Mouse (Mus musculus): ENCODE results near the gene Tgoln1. TPM values are rescaled to one million over a fixed set of nuclear protein-coding genes. Genes with fewer than 3 reads are reported as not detected.

Gene Tgoln1
- total and polyA plus RNA-seq, 3 experiments: 22.6 to 33.6 (median 23.5) TPM

GRCm38 (mm10) chr6:72607676-72608075 lies 9.1 kb downstream of the Tgoln1 start:
- DNase-seq (ENCODE audit: extremely low read depth): no peak
- dilution Hi-C loops (cut with MboI; ENCODE audit: extremely low pct_ligation_motif_present, extremely low pct_unique_long_range_greater_than_20kb, low sequenced_read_pairs): no loop called here
- H3K4me1 ChIP-seq (ENCODE audit: control insufficient read depth in 1 of 2, insufficient read depth in 2 of 2): no peaks in the 10 kb centered on the region
- no peak overlapping the region for H3K27ac ChIP-seq (ENCODE audit: insufficient read depth, low read depth)
- no peaks in the 10 kb centered on the region for H3K27me3 ChIP-seq (replicated peaks)
- H3K79me2 ChIP-seq (replicated peaks; ENCODE audit: control insufficient read depth, extremely low read depth, insufficient read depth, poor library complexity, severe bottlenecking): no peaks in the 10 kb centered on the region
- peaks cover 53 to 95% of the 10 kb centered on the region in 2 experiments for H3K36me3 ChIP-seq (replicated peaks in 1 of 2; ENCODE audit: control insufficient read depth in 1 of 2, insufficient read depth in 1 of 2, low read length in 1 of 2)
- H3K4me3 ChIP-seq (replicated peaks in 1 of 3; ENCODE audit: low read depth in 2 of 3, low read length in 2 of 3, poor library complexity in 1 of 3): no peak overlapping the region
- H3K9me3 ChIP-seq (replicated peaks; ENCODE audit: low read length): no peaks in the 10 kb centered on the region
- no peak overlapping the region for H3K9ac ChIP-seq (ENCODE audit: insufficient read depth, low read depth)
- in situ Hi-C loops (cut with MboI; ENCODE audit: low pct_ligation_motif_present, low pct_unique_long_range_greater_than_20kb, low sequenced_read_pairs): no loop called here
- TF ChIP-seq SMC3 (IDR thresholded peaks at IDR 0.05; ENCODE audit: low read depth, low read length) (no peak), RAD21 (IDR thresholded peaks at IDR 0.05; ENCODE audit: low read depth, low read length) (no peak), MYC (IDR thresholded peaks at IDR 0.05; ENCODE audit: low read depth, low read length) (no peak), MAFK (IDR thresholded peaks at IDR 0.05; ENCODE audit: insufficient replicate concordance, low read length) (no peak), ELF1 (IDR thresholded peaks at IDR 0.05; ENCODE audit: low read depth, low read length) (no peak), CTCF (conservative IDR thresholded peaks at IDR 0.05 in 1 of 2, IDR thresholded peaks at IDR 0.05 in 1 of 2; ENCODE audit: low read depth in 2 of 2, low read length in 2 of 2) (no peak), IRF4 (IDR thresholded peaks at IDR 0.05; ENCODE audit: low read depth, low read length) (no peak), MAZ (IDR thresholded peaks at IDR 0.05; ENCODE audit: low read depth, low read length) (no peak)
- no peak overlapping the region for H3K4me2 ChIP-seq (ENCODE audit: insufficient read depth, low read depth, poor library complexity, severe bottlenecking)

DNA sequence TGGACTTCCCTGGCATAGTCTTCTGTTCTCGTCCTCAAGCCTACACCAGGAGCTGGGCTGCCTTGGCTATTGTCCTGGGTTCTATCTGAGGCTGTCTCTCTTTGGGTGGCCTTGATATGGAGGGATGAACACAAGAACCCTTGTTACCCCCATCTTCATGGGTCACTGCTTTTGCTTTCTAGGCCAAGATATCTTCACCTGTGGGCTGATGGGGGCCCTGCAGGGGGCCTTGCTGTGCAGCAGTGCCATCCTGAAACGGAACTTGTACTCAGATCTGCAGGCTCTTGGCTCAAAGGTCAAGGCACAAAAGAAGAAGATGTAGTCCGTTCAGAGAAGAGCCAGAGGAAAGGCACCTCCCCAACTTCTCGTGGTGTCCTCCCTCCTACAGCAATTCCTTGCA lies 9.7 kb downstream of the Tgoln1 start:
- H3K79me2 ChIP-seq (replicated peaks; ENCODE audit: control insufficient read depth, extremely low read depth, insufficient read depth, poor library complexity, severe bottlenecking): no peaks in the 10 kb centered on the region
- no peaks in the 10 kb centered on the region for H3K9me3 ChIP-seq (replicated peaks; ENCODE audit: low read length)
- H3K4me2 ChIP-seq (ENCODE audit: insufficient read depth, low read depth, poor library complexity, severe bottlenecking): no peak overlapping the region
- no peak overlapping the region for H3K27ac ChIP-seq (ENCODE audit: insufficient read depth, low read depth)
- in situ Hi-C loops (cut with MboI; ENCODE audit: low pct_ligation_motif_present, low pct_unique_long_range_greater_than_20kb, low sequenced_read_pairs) (no loop called here), dilution Hi-C loops (cut with MboI; ENCODE audit: extremely low pct_ligation_motif_present, extremely low pct_unique_long_range_greater_than_20kb, low sequenced_read_pairs) (no loop called here)
- H3K4me1 ChIP-seq (ENCODE audit: control insufficient read depth in 1 of 2, insufficient read depth in 2 of 2): peaks cover 0 to under 1% of the 10 kb centered on the region in 2 experiments; a peak in 2 of 4 replicates
- DNase-seq (ENCODE audit: extremely low read depth): no peak
- no peaks in the 10 kb centered on the region for H3K27me3 ChIP-seq (replicated peaks)
- no peak overlapping the region for H3K9ac ChIP-seq (ENCODE audit: insufficient read depth, low read depth)
- peaks cover 53 to 97% of the 10 kb centered on the region in 2 experiments for H3K36me3 ChIP-seq (replicated peaks in 1 of 2; ENCODE audit: control insufficient read depth in 1 of 2, insufficient read depth in 1 of 2, low read length in 1 of 2)
- no peak overlapping the region for H3K4me3 ChIP-seq (replicated peaks in 1 of 3; ENCODE audit: low read depth in 2 of 3, low read length in 2 of 3, poor library complexity in 1 of 3)
- TF ChIP-seq NRF1 (IDR thresholded peaks at IDR 0.05; ENCODE audit: low read depth, low read length) (no peak), RAD21 (IDR thresholded peaks at IDR 0.05; ENCODE audit: low read depth, low read length) (no peak)

GRCm38 (mm10) chr6:72604066-72604465 lies 12.7 kb downstream of the Tgoln1 start:
- dilution Hi-C loops (cut with MboI; ENCODE audit: extremely low pct_ligation_motif_present, extremely low pct_unique_long_range_greater_than_20kb, low sequenced_read_pairs): no loop called here

More at GRCm38 (mm10) chr6:72604066-72604465, 12.7 kb downstream of the Tgoln1 start:
- Histone ChIP-seq H3K36me3 (replicated peaks in 1 of 2; ENCODE audit: control insufficient read depth in 1 of 2, insufficient read depth in 1 of 2, low read length in 1 of 2) (peaks cover 27 to 78% of the 10 kb centered on the region in 2 experiments), H3K9ac (ENCODE audit: insufficient read depth, low read depth) (no peak overlapping the region), H3K79me2 (replicated peaks; ENCODE audit: control insufficient read depth, extremely low read depth, insufficient read depth, poor library complexity, severe bottlenecking) (no peaks in the 10 kb centered on the region), H3K4me1 (ENCODE audit: control insufficient read depth in 1 of 2, insufficient read depth in 2 of 2) (peaks cover 0 to 16% of the 10 kb centered on the region in 2 experiments; a peak in 2 of 4 replicates), H3K4me3 (replicated peaks in 1 of 3; ENCODE audit: low read depth in 2 of 3, low read length in 2 of 3, poor library complexity in 1 of 3) (no peak overlapping the region), H3K9me3 (replicated peaks; ENCODE audit: low read length) (no peaks in the 10 kb centered on the region), H3K4me2 (ENCODE audit: insufficient read depth, low read depth, poor library complexity, severe bottlenecking) (no peak overlapping the region), H3K27ac (ENCODE audit: insufficient read depth, low read depth) (no peak overlapping the region), H3K27me3 (replicated peaks) (no peaks in the 10 kb centered on the region)
- DNase-seq (ENCODE audit: extremely low read depth): no peak
- in situ Hi-C loops (cut with MboI; ENCODE audit: low pct_ligation_motif_present, low pct_unique_long_range_greater_than_20kb, low sequenced_read_pairs): loop anchor here (5.0 kb wide), 1 partner anchor 33 kb away; no protein-coding TSS in a partner anchor
- TF ChIP-seq RCOR1 (conservative IDR thresholded peaks at IDR 0.05; ENCODE audit: low read depth, low read length) (no peak), MEF2A (IDR thresholded peaks at IDR 0.05; ENCODE audit: borderline replicate concordance, low read depth, low read length) (no peak), ZMIZ1 (IDR thresholded peaks at IDR 0.05; ENCODE audit: low read depth, low read length) (no peak), CHD1 (IDR thresholded peaks at IDR 0.05; ENCODE audit: low read depth, low read length) (no peak), USF1 (IDR thresholded peaks at IDR 0.05; ENCODE audit: low read depth, low read length) (no peak), USF2 (conservative IDR thresholded peaks at IDR 0.05; ENCODE audit: low read depth, low read length) (no peak), ETS1 (conservative IDR thresholded peaks at IDR 0.05; ENCODE audit: low read depth, low read length) (no peak), ELF1 (IDR thresholded peaks at IDR 0.05; ENCODE audit: low read depth, low read length) (no peak), UBTF (IDR thresholded peaks at IDR 0.05; ENCODE audit: low read depth, low read length) (no peak), JUND (conservative IDR thresholded peaks at IDR 0.05; ENCODE audit: low read depth, low read length) (no peak), SMC3 (IDR thresholded peaks at IDR 0.05; ENCODE audit: low read depth, low read length) (no peak), MXI1 (IDR thresholded peaks at IDR 0.05; ENCODE audit: low read depth, low read length) (no peak), ZKSCAN1 (IDR thresholded peaks at IDR 0.05; ENCODE audit: borderline replicate concordance, low read depth, low read length) (no peak), POLR2A (IDR thresholded peaks at IDR 0.05; ENCODE audit: low read depth, low read length) (no peak), IRF4 (IDR thresholded peaks at IDR 0.05; ENCODE audit: low read depth, low read length) (no peak), PAX5 (IDR thresholded peaks at IDR 0.05; ENCODE audit: low read length) (no peak), ZC3H11A (IDR thresholded peaks at IDR 0.05; ENCODE audit: low read depth, low read length) (no peak), E2F4 (IDR thresholded peaks at IDR 0.05; ENCODE audit: insufficient replicate concordance, low read depth, low read length) (no peak), NELFE (IDR thresholded peaks at IDR 0.05; ENCODE audit: low read depth, low read length) (no peak)

Data from CH12.LX (cell line).